Mouse (Mus musculus) urinary bladder, postnatal 25 days (tissue): Measurements from ENCODE around the gene Bcl3.
A peak's percentile ranks its signal among the peaks of the same experiment; 100 is the strongest.

Experiments used
- DNase-seq: peaks from one replicate; pipeline ENCODE4 v3.0.0; 2022; ENCODE audit warnings: low spot score

Bcl3 gene

GRCm38 (mm10) chr7:19822604-19823058, at the start of gene Bcl3:
Gene Bcl3, minus strand, starts transcription at chr7:19822770.
- DNase-seq = peak; percentile 65

- no peak for DNase-seq
Measured at GRCm38 (mm10) chr7:19871943-19872601, 49.5 kb upstream of the Bcl3 start.

- no peak for DNase-seq
Measured at GRCm38 (mm10) chr7:19871137-19871621, 48.6 kb upstream of the Bcl3 start.

- no peak for DNase-seq
Measured at GRCm38 (mm10) chr7:19867751-19868399, 45.3 kb upstream of the Bcl3 start.

- no peak for DNase-seq
Measured at GRCm38 (mm10) chr7:19866490-19866889, 43.9 kb upstream of the Bcl3 start.

- DNase-seq = no peak
Measured at GRCm38 (mm10) chr7:19865246-19866036, 42.9 kb upstream of the Bcl3 start.

- DNase-seq = no peak
Measured at GRCm38 (mm10) chr7:19864241-19864640, 41.7 kb upstream of the Bcl3 start.

- DNase-seq = no peak
Measured at GRCm38 (mm10) chr7:19861199-19861598, 38.6 kb upstream of the Bcl3 start, which contains the start of gene Ceacam16. Gene Ceacam16, minus strand, starts transcription at chr7:19861299.

- no peak for DNase-seq
Measured at GRCm38 (mm10) chr7:19859740-19860139, 37.2 kb upstream of the Bcl3 start.

GRCm38 (mm10) chr7:19856283-19856682, 33.7 kb upstream of the Bcl3 start:
- no peak for DNase-seq

- no peak for DNase-seq
Measured at GRCm38 (mm10) chr7:19855663-19856062, 33.1 kb upstream of the Bcl3 start.

- DNase-seq = no peak
Measured at GRCm38 (mm10) chr7:19853526-19853925, 31.0 kb upstream of the Bcl3 start.

- DNase-seq = no peak
Measured at GRCm38 (mm10) chr7:19851858-19852570, 29.4 kb upstream of the Bcl3 start, which contains the start of gene Gm19345. Gene Gm19345, plus strand, starts transcription at chr7:19852003.

- DNase-seq = no peak
Measured at GRCm38 (mm10) chr7:19844521-19845171, 22.1 kb upstream of the Bcl3 start.

- DNase-seq = peak; percentile 78
Measured at GRCm38 (mm10) chr7:19843561-19843960, 21.0 kb upstream of the Bcl3 start.

- DNase-seq = no peak
Measured at GRCm38 (mm10) chr7:19842885-19843504, 20.4 kb upstream of the Bcl3 start.

GRCm38 (mm10) chr7:19841686-19842413, 19.3 kb upstream of the Bcl3 start:
- DNase-seq = no peak

- DNase-seq = no peak
Measured at GRCm38 (mm10) chr7:19840936-19841335, 18.4 kb upstream of the Bcl3 start.

GRCm38 (mm10) chr7:19840371-19840770, 17.8 kb upstream of the Bcl3 start:
- no peak for DNase-seq

- no peak for DNase-seq
Measured at GRCm38 (mm10) chr7:19836843-19837242, 14.3 kb upstream of the Bcl3 start.
